Mouse (Mus musculus) right cerebral cortex, postnatal 4 days (tissue): Measurements from ENCODE around the gene Gm20696.
A peak's percentile ranks its signal among the peaks of the same experiment; 100 is the strongest.

Experiments used
- DNase-seq: peaks from one replicate; pipeline ENCODE4 v3.0.0-alpha.2; 2022

Gm20696 gene

GRCm38 (mm10) chr6:99663232-99663631 lies 3.4 kb downstream of the Gm20696 start:
- no peak for DNase-seq

DNA sequence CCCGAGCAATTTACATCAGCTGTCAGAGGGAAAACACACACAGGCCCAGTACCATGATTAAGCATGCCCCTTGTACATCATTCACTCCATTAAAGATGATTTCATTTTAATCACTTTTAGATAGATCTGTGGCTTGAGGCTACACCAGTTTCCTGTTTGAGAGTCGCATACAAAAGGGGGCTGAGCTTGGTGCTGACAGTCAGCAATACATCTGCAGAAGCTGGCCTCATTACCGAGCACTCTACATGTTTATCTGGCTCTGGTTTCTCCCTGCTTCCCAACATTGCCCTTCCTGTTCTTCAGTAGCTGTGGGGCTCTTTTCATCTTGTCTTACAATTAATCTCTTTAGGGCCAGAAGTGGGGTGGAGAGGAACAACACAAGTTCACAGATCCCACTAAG lies 6.2 kb downstream of the Gm20696 start:
- no peak for DNase-seq

DNA sequence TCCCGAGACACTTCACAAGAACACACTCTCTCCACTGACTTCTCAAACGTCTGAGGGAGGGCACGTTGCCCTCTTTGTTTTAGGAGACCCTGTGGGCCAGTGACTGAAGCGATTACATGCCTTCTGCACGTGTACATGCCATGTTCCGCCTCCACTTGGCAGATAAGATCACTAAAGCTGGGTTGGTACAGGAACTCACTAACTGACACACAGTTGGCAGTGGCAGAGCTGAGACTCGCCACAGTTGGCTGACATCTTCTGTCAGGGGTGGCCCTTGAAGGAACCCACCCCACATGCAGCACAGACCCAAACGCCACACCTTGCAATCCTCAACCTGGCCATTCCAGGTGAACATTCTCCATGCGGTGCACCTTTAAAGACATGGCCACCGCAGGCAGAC lies 8.0 kb downstream of the Gm20696 start:
- DNase-seq: no peak

GRCm38 (mm10) chr6:99656088-99656487 lies 10.5 kb downstream of the Gm20696 start:
- no peak for DNase-seq

DNA sequence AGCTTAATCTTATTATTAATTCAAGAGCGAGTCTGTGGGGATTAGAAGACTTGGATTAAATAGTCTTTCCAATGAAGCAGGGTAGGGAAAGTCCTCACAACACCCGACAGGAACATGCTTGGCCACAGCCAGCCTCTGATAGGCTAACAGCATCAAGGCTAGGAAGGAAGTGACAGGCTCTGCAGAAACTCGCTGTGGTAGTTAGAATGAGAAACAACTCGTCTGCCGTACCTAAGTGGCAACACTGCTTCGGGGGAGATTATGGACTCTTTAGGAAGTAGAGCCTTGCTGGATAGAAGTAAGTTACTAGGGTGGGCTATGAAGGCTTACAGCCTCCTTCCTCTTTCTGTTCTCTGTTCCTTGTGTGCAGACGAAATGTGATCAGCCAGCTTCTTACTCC lies 11.1 kb downstream of the Gm20696 start:
- no peak for DNase-seq

DNA sequence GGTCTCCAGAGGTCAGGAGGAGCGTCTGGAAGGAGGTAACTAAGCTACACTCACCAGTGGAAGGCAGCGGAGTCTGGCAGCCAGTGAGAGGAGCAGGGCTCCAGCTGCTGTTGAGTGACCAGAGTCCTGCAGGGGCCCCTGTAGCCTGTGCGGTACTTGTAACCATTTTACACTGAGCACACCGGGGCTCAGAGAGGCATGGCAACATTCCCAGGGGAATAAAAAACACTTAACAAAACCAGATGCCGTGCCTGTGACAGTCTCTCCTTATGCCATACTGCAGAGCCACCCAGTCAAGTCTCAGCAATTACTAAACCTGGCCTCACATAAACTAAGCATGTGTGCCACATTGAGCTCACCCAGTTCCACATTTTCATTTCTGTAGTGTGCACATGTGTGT lies 12.3 kb downstream of the Gm20696 start:
- no peak for DNase-seq

- DNase-seq: no peak
These were observed 14.3 kb downstream of the Gm20696 start for GRCm38 (mm10) chr6:99652341-99652740.

- no peak for DNase-seq
These were observed 17.3 kb downstream of the Gm20696 start for GRCm38 (mm10) chr6:99649307-99649706.

DNA sequence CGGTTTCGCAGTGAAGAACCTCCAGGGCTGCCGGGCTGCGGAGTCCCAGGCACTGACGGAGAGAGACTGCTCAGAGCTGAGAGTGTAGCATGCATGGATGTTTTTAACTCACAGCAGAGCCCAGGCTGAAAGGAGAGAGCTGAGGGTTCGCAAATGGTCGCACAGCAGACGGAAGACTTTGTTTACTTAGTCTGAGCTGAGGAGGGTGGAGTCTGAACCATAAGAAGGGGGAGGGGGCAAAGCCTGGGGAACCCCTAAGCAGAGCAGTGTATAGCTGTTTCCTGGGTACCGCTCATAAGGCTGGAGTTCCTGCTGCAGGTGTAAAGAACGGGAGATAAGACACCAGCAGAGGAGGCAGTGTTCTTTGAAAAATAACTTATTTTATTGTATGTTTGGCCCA lies 20.3 kb downstream of the Gm20696 start:
- DNase-seq: no peak

- no peak for DNase-seq
These were observed 21.7 kb downstream of the Gm20696 start for GRCm38 (mm10) chr6:99644876-99645275.

DNA sequence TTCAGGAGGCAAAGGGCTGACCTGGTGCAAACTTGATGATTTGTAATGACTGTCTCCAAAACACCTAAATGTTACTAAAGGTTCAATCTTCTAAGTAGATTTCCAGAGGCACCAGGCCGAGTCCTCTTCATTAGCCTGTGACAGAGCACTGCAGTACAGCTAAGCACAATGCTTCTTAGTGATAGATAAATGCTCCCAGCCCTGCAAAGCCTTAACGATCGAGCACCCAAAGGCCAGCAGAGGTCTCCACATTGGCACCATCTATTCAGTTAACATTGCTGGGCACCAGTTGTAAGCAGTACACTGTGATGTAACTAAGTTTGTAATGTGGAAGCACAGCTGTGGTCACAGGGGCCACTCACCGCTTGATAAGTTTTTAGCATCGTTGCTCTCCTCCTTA lies 22.2 kb downstream of the Gm20696 start:
- no peak for DNase-seq

DNA sequence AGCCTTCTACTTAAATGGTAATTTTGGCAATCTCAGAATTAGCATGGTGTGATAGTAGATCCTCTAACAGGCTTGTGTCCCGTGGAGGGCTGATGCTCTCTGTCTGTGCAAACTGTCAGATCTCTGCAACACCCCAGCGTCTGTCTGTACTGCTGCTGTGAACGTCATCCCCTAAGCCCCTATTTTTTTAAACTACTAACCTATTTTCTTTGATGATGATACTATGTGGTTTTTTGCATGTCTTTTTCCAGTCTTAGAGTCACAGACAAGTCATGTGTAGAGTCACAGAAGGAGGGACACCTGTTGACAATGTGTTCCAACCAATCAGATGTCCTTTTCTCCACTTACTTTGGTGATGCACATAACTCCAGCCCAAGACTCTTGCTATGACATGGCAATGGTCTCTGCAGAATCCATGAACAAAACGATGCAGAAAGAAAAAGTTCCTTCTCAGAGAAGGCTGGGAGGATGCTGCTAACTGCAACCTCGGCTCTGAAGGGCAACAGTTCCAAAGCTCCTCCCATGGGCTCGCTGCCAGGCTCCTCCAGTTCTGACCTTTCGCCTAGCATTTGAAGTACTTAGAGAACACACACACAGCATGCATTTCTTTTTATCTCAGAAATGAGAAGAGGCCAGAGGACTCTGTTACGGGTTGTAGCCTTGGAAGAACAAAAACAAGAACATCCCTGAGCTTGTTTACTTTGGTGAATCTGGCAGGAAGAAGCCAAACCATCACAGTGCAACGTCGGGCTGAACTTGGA lies 23.0 kb downstream of the Gm20696 start:
- DNase-seq: no peak

GRCm38 (mm10) chr6:99637456-99637855 lies 29.1 kb downstream of the Gm20696 start:
- no peak for DNase-seq

DNA sequence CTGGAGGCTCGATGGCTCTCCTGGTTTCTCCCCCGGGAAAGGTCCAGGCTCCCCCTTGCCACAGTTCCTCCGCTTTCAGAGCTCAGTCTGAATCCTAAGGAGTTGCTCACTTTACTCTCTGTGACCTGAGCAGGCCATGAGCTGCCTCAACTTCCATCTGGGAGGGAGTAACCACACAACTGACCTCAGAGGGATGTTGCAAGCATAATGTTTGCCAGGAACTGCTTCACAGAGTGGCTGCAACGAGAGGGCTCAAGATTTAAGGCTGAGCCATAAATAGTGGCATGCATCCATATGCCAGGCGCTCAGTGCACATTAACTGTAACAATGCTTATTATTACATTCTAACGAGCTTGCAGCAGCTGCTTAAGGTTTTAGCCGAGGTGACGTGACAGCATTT lies 29.8 kb downstream of the Gm20696 start:
- DNase-seq: no peak

DNA sequence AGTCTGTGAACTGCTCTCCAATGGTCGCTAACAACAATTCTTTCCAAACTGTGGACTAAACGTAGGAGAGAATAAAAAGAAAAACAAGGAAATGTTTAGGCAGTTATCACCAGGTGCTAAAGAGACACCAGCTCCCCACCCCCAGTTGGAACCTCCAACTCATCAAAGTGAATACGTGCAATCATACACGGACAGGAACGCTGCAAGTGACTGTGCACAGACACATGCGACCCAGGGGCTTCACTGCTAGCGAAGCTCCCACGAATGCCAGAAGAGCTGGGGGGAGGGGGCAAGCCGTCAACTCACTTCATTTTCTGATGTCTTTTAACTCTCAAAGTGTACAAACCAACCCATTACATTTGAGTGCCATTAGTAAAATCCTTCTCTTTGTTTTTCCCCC lies 30.5 kb downstream of the Gm20696 start:
- DNase-seq: no peak

- DNase-seq: no peak
These were observed 34.2 kb downstream of the Gm20696 start for GRCm38 (mm10) chr6:99632121-99632980.

DNA sequence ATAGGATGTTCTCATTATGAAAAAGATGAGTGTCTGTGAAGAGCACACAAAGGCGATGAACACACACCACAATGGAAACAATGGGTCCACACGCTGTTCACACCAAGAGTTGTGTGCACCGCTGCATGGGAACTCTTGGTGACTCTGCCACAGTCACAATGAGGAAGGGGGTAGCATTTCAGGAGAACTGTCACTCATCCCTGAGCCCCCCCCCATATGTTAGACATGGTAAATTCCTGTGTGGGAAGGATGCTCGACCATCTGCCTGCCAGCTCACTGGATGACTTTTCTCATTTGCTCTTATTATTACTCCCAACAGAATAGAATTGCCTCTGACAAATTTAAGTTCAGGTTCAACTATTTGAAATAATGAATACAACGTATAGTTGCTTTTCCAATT lies 35.0 kb downstream of the Gm20696 start:
- DNase-seq: no peak

GRCm38 (mm10) chr6:99629726-99630458 lies 36.7 kb downstream of the Gm20696 start:
- no peak for DNase-seq

GRCm38 (mm10) chr6:99626347-99626746 lies 40.2 kb downstream of the Gm20696 start:
- DNase-seq: no peak

GRCm38 (mm10) chr6:99625803-99626202 lies 40.8 kb downstream of the Gm20696 start:
- no peak for DNase-seq

DNA sequence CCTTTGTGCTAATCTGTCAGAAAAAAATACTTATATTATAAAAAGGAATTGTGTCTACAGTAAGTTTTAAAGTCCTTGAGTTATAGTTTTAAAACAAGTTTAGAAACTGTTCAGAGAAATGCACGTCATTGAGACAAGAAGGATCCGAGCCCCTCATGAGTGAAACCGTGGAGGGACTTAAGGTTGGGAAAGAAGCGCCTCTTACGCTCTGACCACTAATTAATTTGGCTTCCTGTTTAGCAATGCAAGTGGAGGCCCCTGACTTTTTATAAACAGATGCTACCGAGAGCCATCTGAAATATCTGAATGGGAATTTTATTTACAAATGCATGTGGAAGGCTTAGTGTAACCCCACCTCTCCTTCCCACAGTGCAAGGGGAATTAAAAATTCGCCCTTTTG lies 41.3 kb downstream of the Gm20696 start:
- DNase-seq: no peak

DNA sequence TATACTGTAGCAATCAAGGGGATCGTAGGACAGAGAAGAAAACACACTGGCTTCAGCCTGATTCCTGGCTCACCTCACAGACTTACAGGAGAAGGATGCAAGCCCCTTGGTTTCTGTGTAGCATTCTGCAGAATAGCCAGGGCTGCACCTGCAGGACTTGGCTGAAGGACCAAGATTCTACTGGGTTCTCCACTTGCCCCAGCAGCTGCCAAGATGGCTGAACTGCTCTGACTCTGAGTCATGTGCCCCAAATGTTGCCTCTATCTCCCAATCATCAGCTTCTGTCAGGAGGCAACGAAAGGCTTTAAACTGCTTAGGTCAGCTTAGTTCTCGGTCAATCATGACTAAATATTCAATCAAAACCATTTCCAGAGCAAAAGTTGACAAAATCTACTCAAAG lies 42.1 kb downstream of the Gm20696 start:
- no peak for DNase-seq

GRCm38 (mm10) chr6:99623641-99624040 lies 43.0 kb downstream of the Gm20696 start:
- DNase-seq: peak; percentile 54

DNA sequence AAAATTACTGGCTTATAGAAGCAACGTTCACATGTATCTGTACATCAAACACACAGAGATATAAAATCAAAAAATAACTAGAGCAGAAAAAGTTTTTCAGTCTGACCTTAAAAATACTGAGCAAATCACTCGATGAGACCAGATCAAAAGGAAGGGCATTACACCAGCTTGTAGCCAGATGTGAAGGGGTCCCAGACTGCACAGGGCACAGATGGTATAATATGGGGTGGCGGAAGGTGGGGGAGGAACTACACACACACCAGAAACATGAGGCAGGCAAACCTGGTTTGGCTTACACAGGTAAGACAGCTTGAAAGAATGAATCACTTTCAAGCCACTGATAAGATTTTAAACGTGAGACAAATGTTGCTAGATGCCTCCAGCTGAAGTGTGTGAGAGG lies 45.4 kb downstream of the Gm20696 start:
- DNase-seq: no peak
